Mouse (Mus musculus) MN1 (cell line): Measurements from ENCODE around the gene Zfp870.
A peak's percentile ranks its signal among the peaks of the same experiment; 100 is the strongest.
"Not testable (repeated sequence)": the region's sequence is repeated elsewhere in the genome, so short reads cannot be mapped to it uniquely, and the experiment has no call there.

Experiments
- DNase-seq: peaks from one replicate; pipeline ENCODE4 v3.0.0-alpha.2; 2016; ENCODE audit warnings: low spot score

Gene Zfp870

DNA sequence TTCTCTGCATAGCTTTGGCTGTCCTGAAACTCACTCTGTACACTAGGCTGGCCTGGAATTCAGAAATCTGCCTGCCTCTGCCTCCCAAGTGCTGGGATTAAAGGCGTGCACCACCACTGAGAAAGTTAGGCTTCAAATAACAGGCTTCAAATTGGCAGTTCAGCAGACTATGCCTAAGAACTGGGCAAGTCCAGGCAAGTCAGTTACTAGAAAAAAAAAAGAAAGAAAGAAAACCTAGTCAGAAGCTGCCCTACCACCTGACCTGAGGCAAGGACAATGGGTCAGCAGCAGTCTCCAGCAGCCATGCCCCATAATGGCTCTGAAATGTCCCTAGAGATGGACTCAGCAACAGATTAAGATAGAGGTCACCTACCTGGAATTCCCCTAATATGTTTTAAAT, 20.0 kb downstream of the Zfp870 start:
- no peak for DNase-seq

DNA sequence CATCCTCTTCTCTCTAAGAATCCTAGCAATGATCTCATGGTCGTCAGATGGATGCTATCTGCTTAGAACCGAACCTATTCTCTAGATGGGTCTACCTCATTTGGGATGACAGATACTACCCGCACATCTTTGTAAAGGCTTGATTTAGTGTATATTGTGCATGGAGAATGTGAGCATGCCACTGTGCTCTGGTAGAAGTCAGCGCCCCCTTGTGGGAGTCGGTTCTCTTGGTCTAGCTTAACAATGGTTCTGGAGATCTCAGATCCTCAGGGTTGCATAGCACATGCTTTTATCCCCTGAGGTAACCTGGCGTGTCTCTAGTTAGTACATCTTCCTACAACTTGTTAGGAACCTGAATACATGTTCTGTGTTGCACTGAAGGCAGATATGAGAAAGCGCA, 24.2 kb downstream of the Zfp870 start:
- not testable (repeated sequence) for DNase-seq

DNA sequence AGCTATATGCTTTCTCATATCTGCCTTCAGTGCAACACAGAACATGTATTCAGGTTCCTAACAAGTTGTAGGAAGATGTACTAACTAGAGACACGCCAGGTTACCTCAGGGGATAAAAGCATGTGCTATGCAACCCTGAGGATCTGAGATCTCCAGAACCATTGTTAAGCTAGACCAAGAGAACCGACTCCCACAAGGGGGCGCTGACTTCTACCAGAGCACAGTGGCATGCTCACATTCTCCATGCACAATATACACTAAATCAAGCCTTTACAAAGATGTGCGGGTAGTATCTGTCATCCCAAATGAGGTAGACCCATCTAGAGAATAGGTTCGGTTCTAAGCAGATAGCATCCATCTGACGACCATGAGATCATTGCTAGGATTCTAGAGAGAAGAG, 34.7 kb downstream of the Zfp870 start:
- not testable (repeated sequence) for DNase-seq

DNA sequence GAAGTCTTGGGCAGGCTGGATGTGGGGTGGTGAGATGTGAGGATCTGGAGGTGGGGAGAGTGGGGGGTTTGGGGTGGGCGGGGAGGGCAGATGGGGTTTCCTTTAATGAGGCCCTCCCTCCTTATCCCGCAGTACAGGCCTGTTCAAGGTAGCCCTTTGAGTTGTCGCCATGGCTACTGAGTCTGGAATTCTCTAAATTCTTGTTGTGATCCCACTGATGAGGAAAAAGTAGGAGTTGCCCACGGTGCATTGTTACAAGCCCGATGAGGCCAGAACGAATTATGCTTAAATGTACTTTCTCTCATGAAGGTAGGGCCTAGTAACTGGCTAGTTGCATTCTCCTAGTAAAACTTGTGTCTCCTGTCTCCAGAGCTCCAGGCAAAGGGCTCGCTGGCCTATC, 39.9 kb downstream of the Zfp870 start:
- no peak for DNase-seq

DNA sequence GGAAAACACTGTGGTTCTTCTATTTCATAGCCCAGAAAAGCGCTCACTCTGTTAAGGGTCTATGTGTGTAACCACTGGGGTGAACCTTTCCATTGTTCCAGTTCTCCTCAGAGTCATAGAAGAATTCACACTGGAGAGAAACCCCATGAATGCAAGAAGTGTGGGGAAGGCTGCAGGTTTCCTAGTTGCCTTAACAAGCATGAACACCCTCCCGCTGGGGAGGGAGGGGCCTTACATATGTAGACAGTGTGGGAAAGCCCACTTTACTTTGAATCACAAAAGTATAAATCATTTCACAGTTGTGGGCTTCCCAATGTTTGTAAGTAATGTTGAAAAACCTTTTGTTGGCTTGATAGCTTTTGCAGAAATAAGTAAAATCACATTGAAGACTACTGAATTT, 50.1 kb downstream of the Zfp870 start:
- no peak for DNase-seq

DNA sequence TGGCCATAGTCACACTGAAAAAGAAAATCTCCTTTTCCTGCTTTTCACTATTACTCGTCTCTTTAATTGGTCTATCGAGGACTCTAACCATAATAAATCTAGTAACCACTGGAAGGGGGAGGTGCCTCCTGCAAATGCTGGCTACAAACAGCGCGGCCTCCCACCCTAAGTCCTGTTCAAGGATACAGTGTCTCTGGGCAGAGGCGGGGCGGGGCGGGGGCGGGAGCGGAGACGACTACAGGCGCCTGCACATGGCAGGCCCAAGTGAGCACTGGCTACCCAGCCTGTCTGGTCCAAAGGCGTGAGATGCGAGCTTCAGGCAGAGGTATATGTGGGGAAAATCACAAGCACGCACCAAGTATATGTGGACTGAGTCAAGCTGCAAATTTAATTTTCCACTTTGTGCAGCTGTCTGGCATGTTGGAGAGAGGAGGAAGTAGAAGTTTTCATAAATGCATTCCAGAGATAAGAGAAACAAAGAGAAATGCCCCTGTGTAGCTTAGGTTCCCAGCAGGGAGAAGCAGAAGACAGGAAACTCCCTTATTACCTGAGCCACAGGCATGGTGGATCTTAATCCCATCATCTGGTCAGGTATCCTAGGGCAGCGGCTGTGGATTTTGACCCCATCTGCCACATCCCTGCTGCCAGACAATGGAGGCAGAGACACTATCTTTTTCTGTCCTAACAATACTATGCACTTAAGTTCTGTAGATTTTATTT, 52.2 kb downstream of the Zfp870 start:
- DNase-seq, result peak; percentile 51

DNA sequence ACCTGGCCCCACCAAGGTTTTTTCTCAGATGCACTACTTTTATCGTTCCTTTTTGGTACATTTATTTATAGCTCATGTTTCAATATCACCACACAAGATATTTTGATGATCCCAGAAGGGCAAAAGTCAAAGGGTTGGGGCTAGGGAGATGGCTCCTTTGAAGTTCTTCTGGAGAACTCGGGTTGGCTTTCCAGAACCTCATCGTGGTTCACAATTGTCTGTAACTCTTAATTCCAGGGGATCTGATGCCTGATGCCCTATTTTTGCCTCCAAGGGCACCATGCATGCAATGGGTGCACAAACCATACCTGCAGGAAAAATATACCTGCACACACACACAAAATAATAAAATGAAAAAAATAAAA, 61.0 kb downstream of the Zfp870 start:
- no peak for DNase-seq

DNA sequence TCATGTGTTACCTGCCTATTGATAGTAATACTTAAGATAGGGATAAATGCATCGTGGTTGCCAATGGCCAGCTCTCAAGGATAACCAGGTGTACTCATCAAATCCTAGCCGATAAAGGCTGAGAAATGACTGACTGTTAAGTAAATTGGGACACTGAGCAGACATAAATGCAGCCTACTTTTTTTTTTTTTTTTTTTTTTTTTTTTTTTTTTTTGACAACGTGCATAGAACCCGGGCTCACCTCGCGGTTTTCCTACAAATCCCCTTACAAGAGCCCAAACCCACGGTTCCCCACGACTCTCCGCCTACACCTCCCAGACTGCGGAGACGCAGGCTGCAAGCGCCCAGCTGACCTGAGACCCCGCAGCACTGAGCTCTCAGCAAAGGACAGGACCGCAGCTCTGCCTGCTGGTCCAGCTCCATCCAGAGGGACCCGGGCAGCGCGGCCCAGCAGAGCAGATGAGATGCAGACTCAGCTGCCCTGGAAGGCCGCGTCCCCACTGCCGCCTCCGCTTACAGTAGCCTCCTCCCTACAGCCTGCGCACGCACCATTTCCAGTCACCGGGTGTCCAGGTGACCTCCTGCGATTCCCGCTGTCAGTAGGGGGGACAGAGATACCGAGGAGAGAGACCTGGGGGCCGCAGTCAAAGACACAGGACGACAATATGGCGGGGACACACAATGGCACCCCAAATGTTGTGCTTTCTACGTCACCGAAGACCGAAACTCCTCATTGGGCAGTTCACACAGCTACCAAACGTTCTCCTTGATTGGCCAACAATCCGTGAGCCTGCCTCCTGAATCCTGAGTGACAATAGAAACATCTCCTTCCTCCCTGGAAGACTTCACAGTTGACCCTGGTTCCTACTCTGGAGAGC, 61.7 kb downstream of the Zfp870 start, which contains the start of gene Zfp799:
Gene Zfp799, minus strand, starts transcription at position 722 of the 878 bp plus-strand sequence.
- DNase-seq, result peak; percentile 85
